Mouse (Mus musculus): Measurements from ENCODE around the gene Metap1d. TPM values are rescaled to one million over a fixed set of nuclear protein-coding genes. Genes with fewer than 3 reads are reported as not detected.

Metap1d gene
- total RNA-seq, 2 experiments from 2014 or later, result 23.1 to 23.3 TPM

GRCm38 (mm10) chr2:71474345-71474744 lies 21.3 kb downstream of the Metap1d start:
- no peak for DNase-seq (ENCODE audit: low spot score in 2 of 2)

- no peak for DNase-seq (ENCODE audit: low spot score in 2 of 2)
Measured at GRCm38 (mm10) chr2:71475311-71475710, 22.2 kb downstream of the Metap1d start.

- no peak for DNase-seq (ENCODE audit: low spot score in 2 of 2)
Measured at GRCm38 (mm10) chr2:71475760-71476159, 22.7 kb downstream of the Metap1d start.

GRCm38 (mm10) chr2:71477787-71478186 lies 24.7 kb downstream of the Metap1d start:
- DNase-seq (ENCODE audit: low spot score in 2 of 2), result no peak

- DNase-seq (ENCODE audit: low spot score in 2 of 2), result no peak
Measured at GRCm38 (mm10) chr2:71479917-71480316, 26.8 kb downstream of the Metap1d start.

- no peak for DNase-seq (ENCODE audit: low spot score in 2 of 2)
Measured at GRCm38 (mm10) chr2:71481825-71482224, 28.7 kb downstream of the Metap1d start.

- DNase-seq (ENCODE audit: low spot score in 2 of 2), result peak in 1 of 2 experiments; percentile 51
Measured at GRCm38 (mm10) chr2:71483046-71483716, 30.1 kb downstream of the Metap1d start.

GRCm38 (mm10) chr2:71483717-71484066 lies 30.6 kb downstream of the Metap1d start:
- no peak for DNase-seq (ENCODE audit: low spot score in 2 of 2)

- no peak for DNase-seq (ENCODE audit: low spot score in 2 of 2)
Measured at GRCm38 (mm10) chr2:71491295-71491694, 38.2 kb downstream of the Metap1d start.

GRCm38 (mm10) chr2:71493161-71493683 lies 40.1 kb downstream of the Metap1d start:
- DNase-seq (ENCODE audit: low spot score in 2 of 2), result peak in 1 of 2 experiments; percentile 51

GRCm38 (mm10) chr2:71494503-71494902 lies 41.4 kb downstream of the Metap1d start:
- no peak for DNase-seq (ENCODE audit: low spot score in 2 of 2)

GRCm38 (mm10) chr2:71494971-71495370 lies 41.9 kb downstream of the Metap1d start:
- no peak for DNase-seq (ENCODE audit: low spot score in 2 of 2)

GRCm38 (mm10) chr2:71497175-71497574 lies 44.1 kb downstream of the Metap1d start:
- no peak for DNase-seq (ENCODE audit: low spot score in 2 of 2)

GRCm38 (mm10) chr2:71499276-71500230 lies 46.5 kb downstream of the Metap1d start:
- DNase-seq (ENCODE audit: low spot score in 2 of 2), result no peak

GRCm38 (mm10) chr2:71504852-71505251 lies 51.8 kb downstream of the Metap1d start:
- DNase-seq (ENCODE audit: low spot score in 2 of 2), result no peak

GRCm38 (mm10) chr2:71511209-71511608 lies 58.1 kb downstream of the Metap1d start:
- DNase-seq (ENCODE audit: low spot score in 2 of 2), result no peak

GRCm38 (mm10) chr2:71512326-71512725 lies 59.2 kb downstream of the Metap1d start:
- DNase-seq (ENCODE audit: low spot score in 2 of 2), result no peak

- DNase-seq (ENCODE audit: low spot score in 2 of 2), result no peak
Measured at GRCm38 (mm10) chr2:71516995-71517394, 63.9 kb downstream of the Metap1d start.

- no peak for DNase-seq (ENCODE audit: low spot score in 2 of 2)
Measured at GRCm38 (mm10) chr2:71517466-71518099, 64.5 kb downstream of the Metap1d start.

GRCm38 (mm10) chr2:71522871-71523270 lies 69.8 kb downstream of the Metap1d start:
- no peak for DNase-seq (ENCODE audit: low spot score in 2 of 2)

GRCm38 (mm10) chr2:71523431-71523830 lies 70.4 kb downstream of the Metap1d start:
- DNase-seq (ENCODE audit: low spot score in 2 of 2), result no peak

- no peak for DNase-seq (ENCODE audit: low spot score in 2 of 2)
Measured at GRCm38 (mm10) chr2:71524763-71525162, 71.7 kb downstream of the Metap1d start.
